8 mouse cellular contexts compared by ENCODE assay signal in the genomic region with DNA sequence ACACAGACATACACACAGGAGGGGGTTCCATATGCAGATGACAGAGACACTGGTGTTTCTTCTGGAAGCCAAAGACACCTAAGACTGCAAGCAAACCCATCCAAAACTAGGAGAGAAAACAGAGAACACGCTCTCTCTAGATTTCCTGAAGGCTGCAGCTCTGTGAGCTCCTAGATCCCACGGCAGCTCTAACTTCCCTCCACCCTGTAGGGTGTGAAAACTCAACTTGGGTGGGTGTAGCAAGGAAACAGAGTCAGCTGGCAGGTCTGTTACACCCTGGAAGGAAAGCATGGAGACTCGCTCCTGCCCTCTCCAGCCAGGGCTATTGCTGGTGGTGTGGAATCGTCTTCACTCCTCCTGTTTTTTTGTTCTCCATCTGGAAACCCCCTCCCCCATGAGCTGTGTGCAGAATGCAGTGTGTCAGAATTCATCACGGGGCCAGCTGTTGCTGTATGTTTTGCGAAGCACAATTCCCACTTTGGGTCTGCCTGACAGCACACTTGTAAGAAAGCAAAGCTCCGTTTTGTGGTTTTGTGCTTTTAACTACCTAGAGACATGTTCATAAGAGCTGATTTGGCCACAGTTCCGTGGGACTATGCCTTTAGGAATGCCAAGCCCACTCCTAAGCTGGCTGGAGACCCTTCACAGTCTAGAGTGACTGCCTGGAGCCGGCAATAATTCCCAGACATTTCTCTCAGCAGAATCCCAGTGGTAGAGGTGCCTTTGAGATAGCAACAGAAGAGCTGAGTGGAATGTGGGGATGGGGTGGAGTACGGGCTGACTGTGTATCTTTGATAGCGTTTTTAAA. TPM values are rescaled to one million over a fixed set of nuclear protein-coding genes. Genes with fewer than 3 reads are reported as not detected.
DNase-seq lines count a peak whose midpoint lies in the region; ATAC-seq lines count a peak whose summit lies in the region.

No protein-coding gene starts in this region.

- peak overlapping the region; percentile 49; the same call in 1 of the 2 replicates for H3K4me3 ChIP-seq in liver, embryonic 16.5 days (ENCODE audit: low read depth, low read length)

- peak; percentile 24 for DNase-seq in embryo, embryonic 10 days (ENCODE audit: low spot score)
- no peak for DNase-seq in embryo, embryonic 9.5 days (ENCODE audit: extremely low spot score)
- DNase-seq in lung, postnatal 10 days: peak; percentile 38
- DNase-seq in lung, postnatal 25 days (ENCODE audit: low spot score): no peak
- DNase-seq in cerebellum, postnatal 25 days: no peak
- no peak for DNase-seq in adipocyte (ENCODE audit: low spot score)
- DNase-seq in thymus, postnatal 36 days: no peak

- no peak overlapping the region for H3K27ac ChIP-seq in liver, embryonic 16.5 days (ENCODE audit: low read length)

- no peaks in the 10 kb centered on the region for H3K27me3 ChIP-seq in liver, embryonic 16.5 days (ENCODE audit: control insufficient read depth, insufficient read depth, low read depth, low read length)

- H3K9ac ChIP-seq in liver, embryonic 16.5 days (ENCODE audit: low read depth, low read length): no peak overlapping the region

- no peaks in the 10 kb centered on the region for H3K36me3 ChIP-seq in liver, embryonic 16.5 days (ENCODE audit: control insufficient read depth, insufficient read depth)

- H3K4me1 ChIP-seq in liver, embryonic 16.5 days (ENCODE audit: control insufficient read depth, low read depth, low read length): peaks cover 2% of the 10 kb centered on the region; the same call in 1 of the 2 replicates

- no peaks in the 10 kb centered on the region for H3K9me3 ChIP-seq in liver, embryonic 16.5 days (replicated peaks; ENCODE audit: control insufficient read depth, low read length)

- H3K4me2 ChIP-seq in liver, embryonic 16.5 days (ENCODE audit: low read depth, low read length): peak overlapping the region; percentile 73

- ATAC-seq in liver, embryonic 16.5 days (ENCODE audit: low read depth): 0 out of 2 replicates have a peak, but pooled peaks have one; percentile 2

- 33% methylated on average over 11 of the region's 11 CpGs for WGBS in liver, embryonic 16.5 days (ENCODE audit: insufficient replicate concordance)

RNA-seq across cellular contexts. Expression of gene Camk1g, which starts 11.7 kb away (rescaled TPM):
- 0.23 and 0.33 TPM in 2 replicates for polyA plus RNA-seq in liver, embryonic 16.5 days (2015; fragmentation: Nextera tagmentation; extraction: Ambion mirVana)

Comparison
In these comparisons a context has a peak if more than half of its experiments do, and no peak if none do; other contexts are left out.
1. DNase-seq: peak in embryo, embryonic 10 days (single experiment) and lung, postnatal 10 days (single experiment); none in embryo, embryonic 9.5 days (single experiment), lung, postnatal 25 days (single experiment), cerebellum, postnatal 25 days (0 of 2), adipocyte (single experiment) and thymus, postnatal 36 days (0 of 2).